Mouse (Mus musculus): Measurements from ENCODE around the gene Brwd1. TPM values are rescaled to one million over a fixed set of nuclear protein-coding genes. Genes with fewer than 3 reads are reported as not detected.

Brwd1 gene
- 62.3 and 64.7 TPM in 2 replicates for polyA plus RNA-seq (2015; fragmentation: Nextera tagmentation; extraction: Ambion mirVana)

GRCm38 (mm10) chr16:96082301-96083178 is at the start of gene Brwd1:
TSS of gene Brwd1 (minus strand) at chr16:96082526.
- peak within 1 kb of the TSS; percentile 61 for H3K4me2 ChIP-seq (replicated peaks)
- peak within 1 kb of the TSS; percentile 98 for H3K27ac ChIP-seq
- ATAC-seq, result peak; percentile 87
- H3K9ac ChIP-seq, result peak within 1 kb of the TSS; percentile 95
- peak within 1 kb of the TSS; percentile 96 for H3K4me3 ChIP-seq (replicated peaks)
- H3K36me3 ChIP-seq, result peaks cover 5% of the 10 kb centered on the region
- no peaks in the 10 kb centered on the region for H3K27me3 ChIP-seq (replicated peaks)
- WGBS, result under 1% methylated on average over 88 of the region's 107 CpGs
- peaks cover 16% of the 10 kb centered on the region for H3K4me1 ChIP-seq (replicated peaks)
- no peaks in the 10 kb centered on the region for H3K9me3 ChIP-seq

GRCm38 (mm10) chr16:96128466-96128865 is 46.1 kb upstream of the Brwd1 start:
- peak overlapping the region; percentile 94 for H3K27ac ChIP-seq
- WGBS, result 1% methylated on average over 9 of the region's 9 CpGs
- H3K9me3 ChIP-seq, result no peaks in the 10 kb centered on the region
- no peaks in the 10 kb centered on the region for H3K27me3 ChIP-seq (replicated peaks)
- peak overlapping the region; percentile 71 for H3K4me2 ChIP-seq (replicated peaks)
- ATAC-seq, result no peak
- H3K9ac ChIP-seq, result peak overlapping the region; percentile 93
- H3K36me3 ChIP-seq, result peaks cover 11% of the 10 kb centered on the region
- H3K4me1 ChIP-seq (replicated peaks), result peaks cover 16% of the 10 kb centered on the region
- peak overlapping the region; percentile 92 for H3K4me3 ChIP-seq (replicated peaks)

GRCm38 (mm10) chr16:96127657-96128344 is 45.5 kb upstream of the Brwd1 start, which contains the start of gene Hmgn1:
TSS of gene Hmgn1 (minus strand) at chr16:96127729.
- Histone ChIP-seq H3K4me1 (replicated peaks) (peaks cover 16% of the 10 kb centered on the region), H3K9me3 (no peaks in the 10 kb centered on the region), H3K27me3 (replicated peaks) (no peaks in the 10 kb centered on the region), H3K4me3 (replicated peaks) (peak within 1 kb of the TSS; percentile 92), H3K27ac (peak within 1 kb of the TSS; percentile 94), H3K9ac (peak within 1 kb of the TSS; percentile 93), H3K36me3 (peaks cover 12% of the 10 kb centered on the region), H3K4me2 (replicated peaks) (peak within 1 kb of the TSS; percentile 71)
- under 1% methylated on average over 56 of the region's 72 CpGs for WGBS
- ATAC-seq, result peak; percentile 98

- Histone ChIP-seq H3K9me3 (no peaks in the 10 kb centered on the region), H3K36me3 (peaks cover 17% of the 10 kb centered on the region), H3K27me3 (replicated peaks) (no peaks in the 10 kb centered on the region), H3K4me3 (replicated peaks) (peak overlapping the region; percentile 92), H3K27ac (peak overlapping the region; percentile 94), H3K9ac (peak overlapping the region; percentile 93), H3K4me2 (replicated peaks) (peak overlapping the region; percentile 71), H3K4me1 (replicated peaks) (peaks cover 16% of the 10 kb centered on the region)
- WGBS, result under 1% methylated on average over 47 of the region's 52 CpGs
- ATAC-seq, result peak; percentile 71
Measured at GRCm38 (mm10) chr16:96127288-96127656, 44.9 kb upstream of the Brwd1 start.

- peak overlapping the region; percentile 94 for H3K27ac ChIP-seq
- H3K4me2 ChIP-seq (replicated peaks), result peak overlapping the region; percentile 71
- ATAC-seq, result no peak
- H3K27me3 ChIP-seq (replicated peaks), result no peaks in the 10 kb centered on the region
- peak overlapping the region; percentile 92 for H3K4me3 ChIP-seq (replicated peaks)
- WGBS, result 2% methylated on average over 19 of the region's 19 CpGs
- peaks cover 17% of the 10 kb centered on the region for H3K36me3 ChIP-seq
- H3K9ac ChIP-seq, result peak overlapping the region; percentile 93
- no peaks in the 10 kb centered on the region for H3K9me3 ChIP-seq
- peaks cover 16% of the 10 kb centered on the region for H3K4me1 ChIP-seq (replicated peaks)
Measured at GRCm38 (mm10) chr16:96126684-96127171, 44.4 kb upstream of the Brwd1 start.

- Histone ChIP-seq H3K4me1 (replicated peaks) (no peaks in the 10 kb centered on the region), H3K27ac (no peak overlapping the region), H3K4me3 (replicated peaks) (no peak overlapping the region), H3K4me2 (replicated peaks) (no peak overlapping the region), H3K9ac (no peak overlapping the region), H3K27me3 (replicated peaks) (no peaks in the 10 kb centered on the region), H3K36me3 (peaks cover 19% of the 10 kb centered on the region), H3K9me3 (no peaks in the 10 kb centered on the region)
- ATAC-seq, result peak; percentile 45; the same call in 1 of the 2 replicates
- WGBS, result 57% methylated on average over 4 of the region's 4 CpGs
Measured at GRCm38 (mm10) chr16:96120022-96120623, 37.8 kb upstream of the Brwd1 start.

- H3K4me2 ChIP-seq (replicated peaks), result no peak overlapping the region
- H3K27me3 ChIP-seq (replicated peaks), result no peaks in the 10 kb centered on the region
- no peaks in the 10 kb centered on the region for H3K36me3 ChIP-seq
- 51% methylated on average over 4 of the region's 4 CpGs for WGBS
- no peaks in the 10 kb centered on the region for H3K4me1 ChIP-seq (replicated peaks)
- H3K9me3 ChIP-seq, result no peaks in the 10 kb centered on the region
- ATAC-seq, result no peak
- H3K4me3 ChIP-seq (replicated peaks), result no peak overlapping the region
- H3K9ac ChIP-seq, result no peak overlapping the region
- H3K27ac ChIP-seq, result no peak overlapping the region
Measured at GRCm38 (mm10) chr16:96114729-96115128, 32.4 kb upstream of the Brwd1 start.

GRCm38 (mm10) chr16:96112769-96113168 is 30.4 kb upstream of the Brwd1 start:
- no peak overlapping the region for H3K4me2 ChIP-seq (replicated peaks)
- no peak for ATAC-seq
- 60% methylated on average over 2 of the region's 2 CpGs for WGBS
- H3K27ac ChIP-seq, result no peak overlapping the region
- no peaks in the 10 kb centered on the region for H3K4me1 ChIP-seq (replicated peaks)
- no peaks in the 10 kb centered on the region for H3K36me3 ChIP-seq
- no peaks in the 10 kb centered on the region for H3K27me3 ChIP-seq (replicated peaks)
- H3K4me3 ChIP-seq (replicated peaks), result no peak overlapping the region
- H3K9me3 ChIP-seq, result no peaks in the 10 kb centered on the region
- no peak overlapping the region for H3K9ac ChIP-seq

- Histone ChIP-seq H3K36me3 (no peaks in the 10 kb centered on the region), H3K4me1 (replicated peaks) (no peaks in the 10 kb centered on the region), H3K27ac (no peak overlapping the region), H3K4me2 (replicated peaks) (no peak overlapping the region), H3K27me3 (replicated peaks) (no peaks in the 10 kb centered on the region), H3K4me3 (replicated peaks) (no peak overlapping the region), H3K9me3 (no peaks in the 10 kb centered on the region), H3K9ac (no peak overlapping the region)
- WGBS, result 77% methylated on average over 5 of the region's 5 CpGs
- ATAC-seq, result no peak
Measured at GRCm38 (mm10) chr16:96110655-96111345, 28.5 kb upstream of the Brwd1 start.

GRCm38 (mm10) chr16:96109673-96110072 is 27.3 kb upstream of the Brwd1 start:
- Histone ChIP-seq H3K4me3 (replicated peaks) (no peak overlapping the region), H3K4me2 (replicated peaks) (no peak overlapping the region), H3K27me3 (replicated peaks) (no peaks in the 10 kb centered on the region), H3K36me3 (no peaks in the 10 kb centered on the region), H3K4me1 (replicated peaks) (no peaks in the 10 kb centered on the region), H3K27ac (no peak overlapping the region), H3K9me3 (no peaks in the 10 kb centered on the region), H3K9ac (no peak overlapping the region)
- ATAC-seq, result no peak
- WGBS, result 61% methylated on average over 4 of the region's 4 CpGs

GRCm38 (mm10) chr16:96103036-96103435 is 20.7 kb upstream of the Brwd1 start:
- Histone ChIP-seq H3K36me3 (no peaks in the 10 kb centered on the region), H3K9ac (no peak overlapping the region), H3K4me1 (replicated peaks) (no peaks in the 10 kb centered on the region), H3K9me3 (no peaks in the 10 kb centered on the region), H3K4me2 (replicated peaks) (no peak overlapping the region), H3K27ac (no peak overlapping the region), H3K4me3 (replicated peaks) (no peak overlapping the region), H3K27me3 (replicated peaks) (no peaks in the 10 kb centered on the region)
- WGBS, result 45% methylated on average over 2 of the region's 2 CpGs
- ATAC-seq, result no peak
